Mouse (Mus musculus) megakaryocyte, embryonic 14.5 days (primary cell): Measurements from ENCODE around the gene Mroh2a.

Source experiments
- FLI1 ChIP-seq: IDR thresholded peaks from 2 replicates; pipeline ENCODE4 v1.6.1; 2012; ENCODE audit warnings: low read length, inconsistent platforms, mixed read lengths
- GATA1 ChIP-seq: IDR thresholded peaks from 3 replicates; pipeline ENCODE4 v1.6.1; 2012; ENCODE audit warnings: mixed read lengths, low read length, inconsistent platforms, borderline replicate concordance

GRCm38 (mm10) chr1:88277818-88278511 is 51.2 kb downstream of the Mroh2a start:
- TF ChIP-seq GATA1 (no peak), FLI1 (no peak)
